Mouse (Mus musculus) gastrocnemius, adult 2 months (tissue): ENCODE data around the gene Gemin7. TPM values are rescaled to one million over a fixed set of nuclear protein-coding genes. Genes with fewer than 3 reads are reported as not detected.

Source experiments
- DNase-seq: peaks from one replicate; pipeline ENCODE4 v3.0.0; 2022
- H3K27ac ChIP-seq: fragments of 200-600 bp; 2 replicates; pipeline ENCODE4 v1.8.1; 2022; ENCODE audit warnings: mild to moderate bottlenecking
- H3K4me3 ChIP-seq: fragments of 200-600 bp; 2 replicates; pipeline ENCODE4 v1.8.1; 2022; ENCODE audit warnings: mild to moderate bottlenecking, moderate library complexity
- CTCF ChIP-seq: fragments of 200-600 bp; IDR thresholded peaks from 2 replicates; pipeline ENCODE4 v1.8.1; 2022; ENCODE audit warnings: antibody characterized with exemption, mild to moderate bottlenecking, moderate library complexity
- intact Hi-C: fragments of 180-260 bp; cut with DNase I; formaldehyde crosslinking; loops from one replicate; pipeline ENCODE4 v1.15.1; 2025
- total RNA-seq, 2 experiments: library from RNA; stranded (reverse); gene quantifications; 2 replicates each; pipeline ENCODE4 v1.2.3; 2021

Gene Gemin7
- total RNA-seq, 2 experiments from 2014 or later: 73.4 to 74.2 TPM

DNA sequence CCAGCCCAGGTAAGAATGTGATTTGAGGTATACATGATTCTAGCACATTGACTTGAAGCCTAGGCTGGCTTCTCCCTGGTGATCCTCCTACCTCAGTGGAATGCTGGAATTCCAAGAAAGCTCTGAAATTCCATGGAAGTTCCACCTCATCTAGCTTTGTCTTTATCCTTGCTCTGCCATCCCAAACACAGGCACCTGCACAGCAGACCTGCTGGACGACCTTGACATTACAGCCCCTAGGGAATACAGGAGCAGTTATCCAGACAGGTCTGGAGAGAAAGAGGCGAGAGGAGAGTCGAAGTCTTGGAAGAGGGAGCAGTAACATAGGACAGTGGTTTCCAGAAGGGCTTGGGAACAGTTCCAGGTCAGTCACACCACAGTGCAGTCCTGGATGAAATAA, 7.7 kb downstream of the Gemin7 start:
- no peak for TF ChIP-seq CTCF
- DNase-seq: no peak
- Histone ChIP-seq H3K4me3 (no peak overlapping the region), H3K27ac (no peak overlapping the region)
- intact Hi-C loops: loop anchor here (5.0 to 10.0 kb wide), 3 partner anchors 67 to 165 kb away; partner anchors contain the start of genes Ckm, Klc3 and Mark4

- intact Hi-C loops: no loop called here
- no peak for DNase-seq
- no peak for TF ChIP-seq CTCF
- Histone ChIP-seq H3K27ac (no peak overlapping the region), H3K4me3 (no peak overlapping the region)
These were observed 10.0 kb downstream of the Gemin7 start for GRCm38 (mm10) chr7:19567426-19567825.

DNA sequence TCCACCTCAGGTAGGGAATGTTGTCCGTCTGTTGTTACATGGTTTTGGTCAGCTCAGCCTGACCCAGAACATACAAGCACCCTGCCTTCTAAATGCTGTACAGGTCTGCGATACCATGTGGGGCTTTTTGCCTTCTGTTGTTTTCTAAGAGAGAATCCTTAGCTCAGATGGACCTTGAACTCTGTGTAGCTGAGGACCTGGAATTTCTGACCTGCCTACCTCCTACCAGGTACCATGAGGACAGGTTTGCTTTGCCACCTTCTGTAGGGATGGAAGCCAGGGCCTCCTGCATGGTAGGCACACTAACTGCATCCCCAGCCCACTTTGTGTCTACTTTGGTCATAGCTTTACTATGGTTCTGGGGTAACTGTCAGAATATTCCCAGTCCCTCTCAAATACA, 11.6 kb downstream of the Gemin7 start:
- intact Hi-C loops: no loop called here
- DNase-seq: no peak
- TF ChIP-seq CTCF: no peak
- Histone ChIP-seq H3K27ac (no peak overlapping the region), H3K4me3 (no peak overlapping the region)

GRCm38 (mm10) chr7:19564455-19564854, 12.9 kb downstream of the Gemin7 start:
- TF ChIP-seq CTCF: peak; percentile 37; the same call in 1 of the 2 replicates
- intact Hi-C loops: no loop called here
- no peak overlapping the region for H3K4me3 ChIP-seq
- H3K27ac ChIP-seq: no peak overlapping the region
- DNase-seq: no peak

- no peak overlapping the region for H3K4me3 ChIP-seq
- TF ChIP-seq CTCF: no peak
- DNase-seq: no peak
- no peak overlapping the region for H3K27ac ChIP-seq
- intact Hi-C loops: no loop called here
These were observed 13.5 kb downstream of the Gemin7 start for GRCm38 (mm10) chr7:19563884-19564283.

- peak within 1 kb of the TSS; percentile 100 for H3K4me3 ChIP-seq
- peak within 1 kb of the TSS; percentile 98 for H3K27ac ChIP-seq
- TF ChIP-seq CTCF: no peak
- DNase-seq: peak; percentile 40
- intact Hi-C loops: no loop called here
These were observed 14.6 kb downstream of the Gemin7 start, which contains the start of gene Ppp1r37 for GRCm38 (mm10) chr7:19562643-19563410. Gene Ppp1r37, minus strand, starts transcription at chr7:19563076.

DNA sequence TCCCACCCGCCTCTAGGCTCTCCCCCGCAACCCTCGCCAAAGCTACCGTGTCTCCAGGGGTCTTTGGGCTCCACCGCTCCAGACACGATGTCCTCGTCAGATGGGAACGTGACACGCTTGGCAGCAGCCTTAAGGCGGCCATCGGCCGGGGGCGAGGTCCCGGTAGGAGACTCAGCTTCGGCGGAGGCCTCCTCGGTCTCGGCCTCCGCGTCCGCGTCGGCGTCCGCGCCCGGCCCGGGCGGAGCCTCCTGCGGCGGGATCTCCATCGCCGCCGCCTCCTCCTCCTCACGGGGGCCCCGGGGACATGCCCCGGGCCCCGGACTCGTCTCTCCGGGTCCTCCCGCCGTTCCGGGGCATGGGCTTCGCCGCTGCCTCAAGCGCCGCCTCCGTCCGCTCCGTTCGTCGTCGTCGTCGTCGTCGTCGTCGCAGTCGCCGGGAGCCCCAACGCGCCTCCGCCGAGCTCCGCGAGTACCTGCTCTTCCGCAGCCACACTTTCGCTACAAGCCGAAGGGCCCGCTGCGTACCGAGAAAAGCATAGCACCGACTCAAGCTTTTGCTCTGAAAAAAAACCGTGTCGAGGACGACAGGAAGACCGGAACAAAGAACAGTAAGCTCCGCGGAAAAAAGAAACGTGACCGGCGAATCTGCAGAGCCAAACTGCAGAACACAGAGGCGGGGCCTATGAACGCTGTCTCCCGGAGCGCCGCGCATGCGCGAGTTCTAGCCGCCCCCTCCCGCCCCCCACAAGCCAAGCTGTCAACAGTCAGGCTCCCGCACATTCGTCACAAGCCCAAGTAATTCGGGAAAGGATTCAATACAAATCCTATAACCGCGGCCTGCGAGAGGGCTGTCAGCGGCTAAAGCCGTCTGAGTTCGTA, 15.4 kb downstream of the Gemin7 start:
- TF ChIP-seq CTCF: no peak
- intact Hi-C loops: no loop called here
- DNase-seq: peak; percentile 96
- Histone ChIP-seq H3K4me3 (peak overlapping the region; percentile 100), H3K27ac (peak overlapping the region; percentile 98)

DNA sequence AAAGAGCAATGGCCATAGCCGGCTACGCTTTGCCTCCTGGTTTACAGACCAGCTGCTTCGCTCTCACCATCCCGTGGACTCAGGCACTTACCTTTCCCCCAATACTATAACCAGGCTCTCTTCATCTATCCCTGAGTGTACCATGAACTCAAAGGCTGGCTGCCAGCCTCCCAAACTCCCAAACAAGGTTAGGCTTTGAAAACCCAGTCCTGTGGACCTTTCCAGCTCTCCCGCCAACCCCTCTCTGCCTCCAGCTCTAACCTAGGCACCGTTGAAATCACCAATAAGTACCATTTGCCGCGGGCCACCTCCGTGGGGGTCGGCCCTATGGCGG, 16.0 kb downstream of the Gemin7 start:
- Histone ChIP-seq H3K27ac (peak overlapping the region; percentile 98), H3K4me3 (peak overlapping the region; percentile 100)
- intact Hi-C loops: no loop called here
- no peak for TF ChIP-seq CTCF
- DNase-seq: no peak

DNA sequence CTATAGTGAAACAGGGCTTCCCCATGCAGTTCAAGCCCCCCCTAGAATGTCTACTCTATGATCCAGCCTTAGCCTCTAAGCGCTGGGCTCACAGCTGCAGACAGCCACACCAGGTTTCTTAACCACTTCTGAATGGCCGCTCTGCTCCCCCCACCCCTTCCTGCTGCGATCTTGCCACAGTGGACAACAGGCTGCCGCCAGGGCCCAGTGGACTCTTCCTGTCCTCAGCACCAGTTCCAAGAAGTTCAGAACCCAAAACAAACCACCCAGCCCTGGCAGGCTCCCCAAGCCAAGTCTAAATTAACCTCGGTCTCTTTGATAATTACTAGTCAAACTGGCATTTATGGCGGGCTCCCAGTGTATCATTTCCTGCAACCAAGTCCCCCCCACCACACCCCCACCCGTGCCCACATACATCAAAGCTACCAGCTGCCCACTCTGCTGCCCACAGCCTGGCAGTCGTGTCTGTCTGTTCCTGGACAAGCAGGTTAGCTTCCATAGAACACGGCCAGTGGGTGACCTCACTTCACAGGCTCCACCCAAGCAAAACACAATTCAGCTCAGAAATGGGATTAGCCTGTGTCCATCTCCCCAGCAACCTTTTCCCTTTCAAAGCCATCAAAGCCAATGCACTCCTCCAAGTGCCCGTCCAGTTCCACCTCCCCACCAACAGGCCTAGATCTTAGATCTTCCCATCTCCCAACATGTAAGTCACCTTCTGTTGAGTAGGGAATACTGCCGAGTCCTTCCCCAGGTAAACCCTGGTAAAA, 16.7 kb downstream of the Gemin7 start:
- intact Hi-C loops: no loop called here

GRCm38 (mm10) chr7:19558965-19559364, 18.4 kb downstream of the Gemin7 start:
- peak; percentile 44 for TF ChIP-seq CTCF
- intact Hi-C loops: no loop called here
- Histone ChIP-seq H3K27ac (peak overlapping the region; percentile 98), H3K4me3 (peak overlapping the region; percentile 11)
- no peak for DNase-seq

More for the DNA sequence above, 16.7 kb downstream of the Gemin7 start:
- DNase-seq: peak; percentile 33
- no peak for TF ChIP-seq CTCF
- Histone ChIP-seq H3K27ac (peak overlapping the region; percentile 98), H3K4me3 (peak overlapping the region; percentile 100)

- DNase-seq: peak; percentile 55
- no peak for TF ChIP-seq CTCF
- Histone ChIP-seq H3K4me3 (peak overlapping the region; percentile 11), H3K27ac (peak overlapping the region; percentile 98)
- intact Hi-C loops: no loop called here
These were observed 19.2 kb downstream of the Gemin7 start for GRCm38 (mm10) chr7:19557982-19558900.
